Mouse (Mus musculus) neural tube, embryonic 14.5 days (tissue): ENCODE data around the gene 1110032A03Rik. TPM values are rescaled to one million over a fixed set of nuclear protein-coding genes. Genes with fewer than 3 reads are reported as not detected.
A peak's percentile ranks its signal among the peaks of the same experiment; 100 is the strongest.

Experiments
- ATAC-seq: fragments of 200-750 bp; cut with Nextera tagmentation; 2 replicates; pipeline ENCODE4 v1.8.0; 2017; ENCODE audit warnings: low read depth, mild to moderate bottlenecking, moderate TSS enrichment, moderate library complexity
- H3K27ac ChIP-seq: fragments of 300-500 bp; sonication (generic); 2 replicates; pipeline ENCODE4 v1.5.1; 2014; ENCODE audit warnings: low read depth, mild to moderate bottlenecking, control low read depth, low read length, moderate library complexity, mixed read lengths
- H3K27me3 ChIP-seq: fragments of 300-500 bp; sonication (generic); 2 replicates; pipeline ENCODE4 v1.6.1; 2014; ENCODE audit warnings: low read length; ENCODE audit not compliant: control insufficient read depth, insufficient read depth
- H3K36me3 ChIP-seq: fragments of 300-500 bp; sonication (generic); 2 replicates; pipeline ENCODE4 v1.6.1; 2014; ENCODE audit warnings: low read length, mixed read lengths; ENCODE audit not compliant: control insufficient read depth, insufficient read depth
- H3K4me1 ChIP-seq: fragments of 300-500 bp; sonication (generic); 2 replicates; pipeline ENCODE4 v1.6.1; 2014; ENCODE audit warnings: low read length; ENCODE audit not compliant: control insufficient read depth, insufficient read depth
- H3K4me2 ChIP-seq: fragments of 300-500 bp; sonication (generic); 2 replicates; pipeline ENCODE4 v1.6.1; 2014; ENCODE audit warnings: mild to moderate bottlenecking, low read depth, low read length, control low read depth
- H3K4me3 ChIP-seq: fragments of 300-500 bp; sonication (generic); 2 replicates; pipeline ENCODE4 v1.5.1; 2014; ENCODE audit warnings: low read depth, low read length, control low read depth, mixed read lengths
- H3K9ac ChIP-seq: fragments of 300-500 bp; sonication (generic); replicated peaks from 2 replicates; pipeline ENCODE4 v1.6.1; 2014; ENCODE audit warnings: low read depth, mild to moderate bottlenecking, control low read depth, low read length, mixed read lengths
- H3K9me3 ChIP-seq: fragments of 300-500 bp; sonication (generic); 2 replicates; pipeline ENCODE4 v1.6.1; 2016; ENCODE audit warnings: low read length; ENCODE audit not compliant: control insufficient read depth
- WGBS: fragments of 180-500 bp; shearing (Covaris S2); extraction: QIAGEN DNeasy Blood & Tissue Kit; methylation state at CpG from one replicate; pipeline ENCODE4 v1.1.7; 2014; 5-methylcytosine and 5-hydroxymethylcytosine counted together
- polyA plus RNA-seq: library from polyadenylated mRNA; unstranded; fragments of >200 nt; fragmentation: Nextera tagmentation; extraction: Ambion mirVana; gene quantifications from 2 replicates; pipeline ENCODE4 v1.2.1, GENCODE M21; 2014

The 1110032A03Rik gene
- polyA plus RNA-seq, 1 experiment from 2014 or later: 66.7 TPM

DNA sequence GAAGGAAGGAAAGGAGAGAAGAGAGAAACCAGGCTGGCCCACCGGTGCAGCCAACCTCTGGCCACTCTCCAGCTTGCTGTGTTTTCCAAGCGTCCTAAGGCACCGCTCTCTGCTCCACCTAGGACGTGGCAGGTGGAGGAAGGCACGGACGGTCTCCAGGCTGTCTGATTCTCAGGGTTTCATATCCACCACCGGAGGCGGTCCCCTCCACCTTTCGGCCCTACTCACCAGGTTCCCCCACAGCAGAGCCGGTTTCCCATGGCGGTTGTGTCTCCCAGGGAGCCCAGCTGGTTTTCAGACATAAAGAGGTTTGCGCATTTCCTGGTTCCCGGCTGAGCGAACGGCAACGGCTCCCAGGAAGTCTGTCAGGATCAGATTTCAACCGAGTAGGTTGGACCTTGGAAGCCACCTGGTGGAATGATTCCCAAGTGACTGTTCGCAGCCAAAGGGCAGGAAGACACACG, 29.1 kb downstream of the 1110032A03Rik start, which contains the start of gene 2310030G06Rik:
Gene 2310030G06Rik (minus strand): TSS at position 323 of the 464 bp plus-strand sequence.
- no peaks in the 10 kb centered on the region for H3K36me3 ChIP-seq
- H3K27ac ChIP-seq: no peak within 1 kb of the TSS
- 2% methylated on average over 19 of the region's 19 CpGs for whole genome bisulfite sequencing
- H3K4me3 ChIP-seq: peak within 1 kb of the TSS; percentile 22
- no peaks in the 10 kb centered on the region for H3K27me3 ChIP-seq
- H3K9ac ChIP-seq: no peak within 1 kb of the TSS
- no peaks in the 10 kb centered on the region for H3K4me1 ChIP-seq
- 0 out of 2 replicates have a peak, but pooled peaks have one; percentile 34 for ATAC-seq
- no peaks in the 10 kb centered on the region for H3K9me3 ChIP-seq
- H3K4me2 ChIP-seq: peak within 1 kb of the TSS; percentile 51

DNA sequence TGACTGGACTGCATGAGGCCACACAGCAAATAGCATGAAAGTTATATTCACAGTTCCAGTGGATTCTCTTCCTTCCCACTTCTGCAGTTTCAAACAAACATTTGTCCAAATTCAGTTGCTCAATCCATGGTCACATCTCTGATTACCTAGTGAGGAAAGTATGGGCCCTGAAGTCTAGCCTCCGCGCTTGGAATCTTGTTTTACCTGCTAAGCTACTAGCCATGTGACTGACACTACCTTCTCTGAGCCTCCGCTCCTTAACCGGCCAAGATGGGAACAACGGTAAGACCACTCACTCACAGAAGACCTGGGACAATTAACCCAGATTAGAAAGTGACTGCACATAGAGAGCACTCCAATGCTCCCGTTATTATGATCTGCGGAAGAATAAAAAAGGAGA, 29.5 kb downstream of the 1110032A03Rik start:
- peak overlapping the region; percentile 22 for H3K4me3 ChIP-seq
- no peak overlapping the region for H3K9ac ChIP-seq
- no peaks in the 10 kb centered on the region for H3K27me3 ChIP-seq
- no peak overlapping the region for H3K27ac ChIP-seq
- no peaks in the 10 kb centered on the region for H3K36me3 ChIP-seq
- H3K4me2 ChIP-seq: peak overlapping the region; percentile 51
- no peaks in the 10 kb centered on the region for H3K4me1 ChIP-seq
- 14% methylated on average over 7 of the region's 7 CpGs for WGBS
- ATAC-seq: no peak
- H3K9me3 ChIP-seq: no peaks in the 10 kb centered on the region

DNA sequence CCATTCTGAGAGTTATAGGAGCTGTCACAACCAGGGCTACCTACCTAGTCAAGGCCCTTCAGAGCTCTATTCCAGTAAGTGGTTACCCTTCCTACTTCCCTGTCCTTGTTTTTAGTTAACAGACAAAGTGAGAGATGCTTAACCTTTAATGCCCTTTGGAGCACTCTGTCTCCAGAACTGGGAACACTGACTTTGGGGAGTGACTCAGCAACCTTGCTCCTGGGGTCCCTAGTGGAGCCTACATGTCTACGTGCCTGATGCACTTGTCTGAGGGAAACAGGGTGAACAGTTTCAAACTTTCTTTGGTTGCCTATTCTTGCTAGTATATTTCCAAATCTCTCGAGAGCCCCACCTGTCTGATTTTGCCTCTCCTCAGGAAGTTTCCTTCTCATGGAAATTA, 32.6 kb downstream of the 1110032A03Rik start:
- 84% methylated on average over 2 of the region's 2 CpGs for WGBS
- Histone ChIP-seq H3K4me3 (no peak overlapping the region), H3K36me3 (no peaks in the 10 kb centered on the region)

DNA sequence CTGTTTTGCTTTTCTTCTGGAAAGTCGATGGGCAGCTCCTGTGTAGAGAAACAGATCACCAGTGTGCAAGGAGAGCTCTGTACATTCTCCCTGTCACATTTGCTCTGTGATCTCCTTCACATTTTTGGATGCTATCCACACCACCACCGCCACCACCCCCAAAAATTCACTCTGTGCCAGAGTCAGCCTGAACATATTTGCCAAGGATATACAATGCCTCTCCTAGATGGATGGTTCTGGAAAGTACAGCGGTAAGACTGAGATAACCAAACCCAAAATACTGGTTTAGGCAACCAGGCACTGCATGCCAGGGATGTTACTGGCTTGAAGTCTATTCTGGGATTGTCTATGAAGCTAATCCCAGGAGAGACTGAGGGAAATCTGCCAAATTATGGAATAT, 33.1 kb downstream of the 1110032A03Rik start:
- ATAC-seq: no peak

More for the DNA sequence above, 32.6 kb downstream of the 1110032A03Rik start:
- no peak for ATAC-seq
- no peak overlapping the region for H3K9ac ChIP-seq
- no peaks in the 10 kb centered on the region for H3K27me3 ChIP-seq
- no peak overlapping the region for H3K27ac ChIP-seq
- H3K4me1 ChIP-seq: 0 out of 2 replicates have a peak, but pooled peaks cover 6% of the 10 kb centered on the region
- H3K9me3 ChIP-seq: no peaks in the 10 kb centered on the region
- H3K4me2 ChIP-seq: no peak overlapping the region

DNA sequence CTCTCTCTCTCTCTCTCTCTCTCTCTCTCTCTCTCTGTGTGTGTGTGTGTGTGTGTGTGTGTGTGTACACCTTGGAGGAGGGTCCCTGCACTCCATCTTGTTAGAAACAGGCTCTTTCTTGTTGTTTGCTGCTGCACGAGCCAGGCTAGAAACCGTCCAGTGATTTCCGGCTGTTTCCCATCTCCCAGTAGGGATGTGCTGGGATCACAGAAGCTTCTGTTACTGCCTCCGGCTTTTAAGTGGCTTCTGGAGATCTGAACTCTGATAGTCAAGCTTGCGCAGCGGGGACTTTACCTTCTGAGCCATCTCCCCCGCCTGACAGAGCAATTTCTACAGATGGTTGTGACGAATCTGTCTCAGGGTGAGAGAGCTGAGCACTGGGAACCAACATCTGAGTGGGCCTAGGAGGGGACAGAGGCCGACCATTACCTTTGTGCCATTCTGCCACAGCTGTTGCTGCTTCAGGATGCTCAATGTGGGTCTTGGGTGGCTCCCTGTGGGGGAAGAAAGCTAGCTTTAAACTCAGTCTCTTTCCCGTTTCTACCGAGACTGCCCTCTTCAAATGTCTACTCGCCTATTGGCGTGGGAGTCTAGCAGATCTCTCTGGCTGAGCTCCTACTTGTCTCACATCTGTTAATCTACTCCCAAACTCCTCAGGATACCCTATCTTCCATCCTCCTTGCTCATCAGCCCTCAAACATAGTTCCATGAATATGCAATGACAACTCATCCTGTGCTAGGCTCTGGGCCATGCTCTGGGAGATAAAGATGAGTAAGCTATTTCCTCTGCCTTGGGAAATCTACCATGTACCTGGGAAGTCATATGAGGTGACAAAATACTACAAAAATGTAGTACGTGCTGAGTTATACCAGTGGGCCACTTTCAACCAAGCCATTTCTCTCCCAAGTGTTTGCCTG, 34.2 kb downstream of the 1110032A03Rik start:
- no peaks in the 10 kb centered on the region for H3K9me3 ChIP-seq
- H3K9ac ChIP-seq: no peak overlapping the region
- 0 out of 2 replicates have a peak, but pooled peaks cover 6% of the 10 kb centered on the region for H3K4me1 ChIP-seq
- no peak overlapping the region for H3K4me2 ChIP-seq
- no peak overlapping the region for H3K27ac ChIP-seq
- H3K36me3 ChIP-seq: no peaks in the 10 kb centered on the region
- H3K27me3 ChIP-seq: no peaks in the 10 kb centered on the region
- no peak for ATAC-seq
- WGBS: 89% methylated on average over 14 of the region's 14 CpGs
- H3K4me3 ChIP-seq: no peak overlapping the region

More for the DNA sequence above, 33.1 kb downstream of the 1110032A03Rik start:
- Histone ChIP-seq H3K27ac (no peak overlapping the region), H3K36me3 (no peaks in the 10 kb centered on the region), H3K27me3 (no peaks in the 10 kb centered on the region), H3K9ac (no peak overlapping the region), H3K4me3 (no peak overlapping the region), H3K4me1 (0 out of 2 replicates have a peak, but pooled peaks cover 6% of the 10 kb centered on the region), H3K4me2 (no peak overlapping the region), H3K9me3 (no peaks in the 10 kb centered on the region)
- 85% methylated on average over 3 of the region's 3 CpGs for WGBS

DNA sequence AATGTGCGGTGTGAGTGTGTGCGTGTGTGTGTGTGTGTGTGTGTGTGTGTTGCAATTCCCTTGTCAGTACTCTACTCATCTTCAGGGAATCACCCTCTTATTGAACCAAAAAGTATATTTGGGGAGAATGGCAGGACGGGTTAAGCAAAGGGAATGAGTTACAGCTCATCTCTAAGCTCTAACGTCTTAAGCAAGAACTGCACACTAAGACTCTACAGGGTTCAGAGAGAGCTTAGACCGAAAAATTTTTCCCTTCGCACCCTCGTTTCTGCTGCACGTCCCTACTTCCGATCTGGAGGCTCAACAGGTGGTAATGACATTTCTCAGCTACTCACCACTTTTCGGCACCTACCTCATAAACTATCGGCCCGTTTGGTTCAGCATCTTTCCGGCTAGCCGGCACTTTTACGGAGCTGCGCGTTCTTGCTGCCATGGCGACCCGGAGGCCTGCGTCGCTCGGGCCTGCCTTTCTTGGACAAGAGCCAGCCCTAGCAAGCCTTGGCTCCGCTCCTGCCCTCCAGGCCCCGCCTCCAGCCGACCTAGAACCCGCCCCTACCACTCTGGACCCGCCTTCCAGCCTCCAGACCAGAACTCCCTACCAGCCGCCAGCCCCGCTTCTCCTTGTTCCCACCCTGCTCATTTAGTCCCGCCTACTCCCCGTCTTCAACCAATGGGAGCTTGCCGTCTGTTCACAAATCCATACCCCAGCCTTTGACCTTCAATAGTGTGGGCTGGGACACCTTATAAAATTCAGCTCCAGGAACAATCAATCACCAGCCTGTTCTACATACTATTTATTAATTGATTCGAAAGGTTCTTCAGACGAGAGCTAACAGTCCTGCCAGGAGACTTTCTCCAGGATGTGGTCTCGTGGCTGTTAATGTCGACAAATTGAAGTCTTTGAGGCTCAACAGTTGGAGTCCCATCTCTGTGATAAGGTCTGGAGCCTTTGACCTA, 36.1 kb downstream of the 1110032A03Rik start, which contains the start of gene Dixdc1:
Gene Dixdc1 (minus strand): TSS at position 604 of the 957 bp plus-strand sequence.
- peak; percentile 96 for ATAC-seq
- Histone ChIP-seq H3K36me3 (no peaks in the 10 kb centered on the region), H3K27me3 (no peaks in the 10 kb centered on the region), H3K9me3 (no peaks in the 10 kb centered on the region), H3K9ac (no peak within 1 kb of the TSS), H3K4me2 (peak within 1 kb of the TSS; percentile 62), H3K4me1 (0 out of 2 replicates have a peak, but pooled peaks cover 6% of the 10 kb centered on the region), H3K27ac (no peak within 1 kb of the TSS), H3K4me3 (peak within 1 kb of the TSS; percentile 29)
- 14% methylated on average over 36 of the region's 36 CpGs for WGBS

DNA sequence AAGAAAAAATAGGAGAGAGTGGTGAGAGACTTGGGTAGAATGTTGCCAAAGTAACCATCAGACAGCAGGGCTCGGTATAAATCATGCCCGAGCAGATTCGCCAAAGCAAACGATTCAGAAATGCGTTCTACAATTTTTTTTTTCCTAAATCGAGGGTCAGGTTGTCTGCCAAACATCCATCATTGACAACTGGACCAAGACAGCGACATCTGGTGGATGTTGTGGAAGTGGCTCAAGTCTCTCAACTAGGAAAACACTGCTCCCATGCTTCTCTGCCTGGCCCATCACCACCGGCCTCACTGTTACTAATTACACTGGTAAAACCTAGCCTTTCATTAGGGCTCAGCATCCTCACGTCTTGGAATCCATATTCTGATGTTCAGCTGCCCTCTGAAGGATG, 40.3 kb downstream of the 1110032A03Rik start:
- H3K9ac ChIP-seq: no peak overlapping the region
- no peak for ATAC-seq
- peak overlapping the region; percentile 23; the same call in 1 of the 2 replicates for H3K4me2 ChIP-seq
- H3K27ac ChIP-seq: no peak overlapping the region
- H3K4me3 ChIP-seq: 0 out of 2 replicates have a peak overlapping the region, but pooled peaks have one; percentile 9
- H3K27me3 ChIP-seq: no peaks in the 10 kb centered on the region
- 2% methylated on average over 9 of the region's 9 CpGs for WGBS
- H3K9me3 ChIP-seq: no peaks in the 10 kb centered on the region
- 0 out of 2 replicates have a peak, but pooled peaks cover 6% of the 10 kb centered on the region for H3K4me1 ChIP-seq
- H3K36me3 ChIP-seq: no peaks in the 10 kb centered on the region

DNA sequence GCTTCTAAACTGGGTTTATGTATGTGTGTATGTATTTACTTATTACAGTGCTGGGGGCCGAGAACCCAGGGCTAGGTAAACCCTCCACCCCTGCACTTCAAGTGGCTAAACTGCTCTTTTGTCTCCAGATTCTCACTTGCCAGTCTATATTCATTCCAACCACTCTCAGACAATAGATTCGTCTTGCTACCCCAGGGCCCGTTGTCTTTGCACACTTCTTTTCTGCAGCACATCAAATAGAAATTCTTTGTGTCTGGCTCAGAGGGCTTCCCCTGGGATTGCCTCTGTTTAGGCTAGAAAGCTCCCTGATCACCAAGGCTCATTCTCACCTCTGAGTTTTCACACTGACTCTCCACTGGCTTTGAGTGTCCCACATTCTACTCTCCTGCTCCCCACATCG, 42.8 kb downstream of the 1110032A03Rik start:
- H3K9me3 ChIP-seq: no peaks in the 10 kb centered on the region
- no peaks in the 10 kb centered on the region for H3K4me1 ChIP-seq
- H3K27ac ChIP-seq: no peak overlapping the region
- ATAC-seq: no peak
- H3K9ac ChIP-seq: no peak overlapping the region
- H3K27me3 ChIP-seq: no peaks in the 10 kb centered on the region
- 1% methylated on average over 4 of the region's 4 CpGs for WGBS
- H3K4me2 ChIP-seq: no peak overlapping the region
- no peaks in the 10 kb centered on the region for H3K36me3 ChIP-seq
- no peak overlapping the region for H3K4me3 ChIP-seq
